Mouse (Mus musculus) ovary, adult 18-20 months (tissue): ENCODE measurements around the gene Rrp8.

Experiments
- DNase-seq: peaks from one replicate; pipeline ENCODE4 v3.0.0; 2022; ENCODE audit warnings: low spot score, mixed read lengths

The Rrp8 gene

GRCm38 (mm10) chr7:105736911-105737521, at the start of gene Rrp8:
TSS of gene Rrp8 (minus strand) at chr7:105737385.
- DNase-seq, result no peak

GRCm38 (mm10) chr7:105786506-105787284, 49.5 kb upstream of the Rrp8 start:
- DNase-seq, result no peak

- DNase-seq, result no peak
Measured at GRCm38 (mm10) chr7:105784556-105784955, 47.4 kb upstream of the Rrp8 start.

GRCm38 (mm10) chr7:105783861-105784260, 46.7 kb upstream of the Rrp8 start:
- no peak for DNase-seq

GRCm38 (mm10) chr7:105778553-105779265, 41.5 kb upstream of the Rrp8 start:
- no peak for DNase-seq

- no peak for DNase-seq
Measured at GRCm38 (mm10) chr7:105777797-105778552, 40.8 kb upstream of the Rrp8 start.

GRCm38 (mm10) chr7:105777316-105777715, 40.1 kb upstream of the Rrp8 start:
- no peak for DNase-seq

- no peak for DNase-seq
Measured at GRCm38 (mm10) chr7:105776026-105776425, 38.8 kb upstream of the Rrp8 start.

GRCm38 (mm10) chr7:105774661-105775060, 37.5 kb upstream of the Rrp8 start:
- DNase-seq, result no peak

GRCm38 (mm10) chr7:105773041-105773440, 35.9 kb upstream of the Rrp8 start:
- DNase-seq, result no peak

- no peak for DNase-seq
Measured at GRCm38 (mm10) chr7:105772331-105772730, 35.1 kb upstream of the Rrp8 start.

- no peak for DNase-seq
Measured at GRCm38 (mm10) chr7:105769959-105770358, 32.8 kb upstream of the Rrp8 start.

- no peak for DNase-seq
Measured at GRCm38 (mm10) chr7:105767729-105768165, 30.6 kb upstream of the Rrp8 start.

GRCm38 (mm10) chr7:105764331-105764730, 27.1 kb upstream of the Rrp8 start:
- DNase-seq, result no peak

GRCm38 (mm10) chr7:105762517-105763270, 25.5 kb upstream of the Rrp8 start:
- no peak for DNase-seq

GRCm38 (mm10) chr7:105761813-105762484, 24.8 kb upstream of the Rrp8 start:
- DNase-seq, result no peak

GRCm38 (mm10) chr7:105753281-105753680, 16.1 kb upstream of the Rrp8 start:
- no peak for DNase-seq

- DNase-seq, result no peak
Measured at GRCm38 (mm10) chr7:105752716-105753115, 15.5 kb upstream of the Rrp8 start.

- DNase-seq, result peak; percentile 87
Measured at GRCm38 (mm10) chr7:105751491-105752433, 14.6 kb upstream of the Rrp8 start, which contains the start of gene Tpp1. TSS of gene Tpp1 (minus strand) at chr7:105752235.

GRCm38 (mm10) chr7:105747776-105748175, 10.6 kb upstream of the Rrp8 start:
- DNase-seq, result no peak
